Mouse (Mus musculus): ENCODE data around the gene Tsc1.
A peak's percentile ranks its signal among the peaks of the same experiment; 100 is the strongest.

Tsc1 gene

GRCm38 (mm10) chr2:28640461-28641424 is at the start of gene Tsc1:
TSS of gene Tsc1 (plus strand) at chr2:28641228.
- peak; percentile 96 for DNase-seq (ENCODE audit: extremely low spot score)

- no peak for DNase-seq (ENCODE audit: extremely low spot score)
These were observed 49.5 kb upstream of the Tsc1 start for GRCm38 (mm10) chr2:28591479-28591878.

GRCm38 (mm10) chr2:28592809-28593208 is 48.2 kb upstream of the Tsc1 start:
- DNase-seq (ENCODE audit: extremely low spot score), result peak; percentile 63

- no peak for DNase-seq (ENCODE audit: extremely low spot score)
These were observed 45.0 kb upstream of the Tsc1 start for GRCm38 (mm10) chr2:28596021-28596420.

- no peak for DNase-seq (ENCODE audit: extremely low spot score)
These were observed 44.0 kb upstream of the Tsc1 start for GRCm38 (mm10) chr2:28596998-28597397.

- DNase-seq (ENCODE audit: extremely low spot score), result no peak
These were observed 43.1 kb upstream of the Tsc1 start for GRCm38 (mm10) chr2:28597733-28598547.

- no peak for DNase-seq (ENCODE audit: extremely low spot score)
These were observed 42.1 kb upstream of the Tsc1 start for GRCm38 (mm10) chr2:28598692-28599568.

- no peak for DNase-seq (ENCODE audit: extremely low spot score)
These were observed 41.5 kb upstream of the Tsc1 start for GRCm38 (mm10) chr2:28599569-28599900.

- DNase-seq (ENCODE audit: extremely low spot score), result no peak
These were observed 39.1 kb upstream of the Tsc1 start for GRCm38 (mm10) chr2:28601720-28602590.

- DNase-seq (ENCODE audit: extremely low spot score), result no peak
These were observed 37.5 kb upstream of the Tsc1 start for GRCm38 (mm10) chr2:28603542-28603941.

GRCm38 (mm10) chr2:28605789-28606541 is 35.1 kb upstream of the Tsc1 start:
- no peak for DNase-seq (ENCODE audit: extremely low spot score)

- DNase-seq (ENCODE audit: extremely low spot score), result no peak
These were observed 34.3 kb upstream of the Tsc1 start for GRCm38 (mm10) chr2:28606601-28607340.

- no peak for DNase-seq (ENCODE audit: extremely low spot score)
These were observed 33.5 kb upstream of the Tsc1 start for GRCm38 (mm10) chr2:28607341-28608165.

- DNase-seq (ENCODE audit: extremely low spot score), result no peak
These were observed 31.2 kb upstream of the Tsc1 start for GRCm38 (mm10) chr2:28609851-28610250.

- no peak for DNase-seq (ENCODE audit: extremely low spot score)
These were observed 30.2 kb upstream of the Tsc1 start for GRCm38 (mm10) chr2:28610716-28611406.

- no peak for DNase-seq (ENCODE audit: extremely low spot score)
These were observed 29.6 kb upstream of the Tsc1 start for GRCm38 (mm10) chr2:28611407-28611787.

- DNase-seq (ENCODE audit: extremely low spot score), result no peak
These were observed 28.5 kb upstream of the Tsc1 start for GRCm38 (mm10) chr2:28612436-28613063.

All from embryo, embryonic 9.5 days (tissue).